Mouse (Mus musculus) thymus, postnatal 25 days (tissue): ENCODE measurements at regions not wholly inside any gene's neighbourhood (a gene's known extent, or its start where the extent isn't known, plus 50 kb on each side); places are given as distances from the start of the nearest gene placed in this dataset.

ENCODE experiments used
- DNase-seq: peaks from one replicate; pipeline ENCODE4 v3.0.0; 2022

- DNase-seq: no peak
These were observed 65.2 kb downstream of the Slc30a10 start for GRCm38 (mm10) chr1:185519811-185520210.

DNA sequence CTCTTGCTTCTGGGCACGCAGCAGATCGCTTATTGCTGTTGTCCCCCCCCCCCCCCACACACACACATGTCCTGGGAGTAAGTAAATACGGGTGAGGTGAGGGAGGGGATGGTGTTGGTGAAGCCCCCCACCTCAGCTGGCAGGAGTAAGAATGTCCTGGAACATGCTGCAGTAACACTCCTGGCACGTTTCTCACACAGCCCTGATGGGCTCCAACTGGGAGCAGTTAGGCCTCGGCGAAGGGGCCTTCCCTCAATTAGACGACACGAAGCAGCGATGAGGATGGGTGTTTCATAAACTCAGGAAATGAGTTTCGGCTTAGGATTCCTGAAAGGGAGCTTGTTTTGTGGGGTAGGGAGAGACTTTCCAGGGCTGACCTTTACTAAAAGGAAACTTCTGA, 69.4 kb downstream of the Slc30a10 start:
- DNase-seq: no peak

- DNase-seq: no peak
These were observed 78.8 kb downstream of the Slc30a10 start for GRCm38 (mm10) chr1:185533471-185533870.

GRCm38 (mm10) chr1:185534129-185534528, 79.5 kb downstream of the Slc30a10 start:
- DNase-seq: no peak

GRCm38 (mm10) chr1:185535321-185535720, 80.7 kb downstream of the Slc30a10 start:
- DNase-seq: no peak

DNA sequence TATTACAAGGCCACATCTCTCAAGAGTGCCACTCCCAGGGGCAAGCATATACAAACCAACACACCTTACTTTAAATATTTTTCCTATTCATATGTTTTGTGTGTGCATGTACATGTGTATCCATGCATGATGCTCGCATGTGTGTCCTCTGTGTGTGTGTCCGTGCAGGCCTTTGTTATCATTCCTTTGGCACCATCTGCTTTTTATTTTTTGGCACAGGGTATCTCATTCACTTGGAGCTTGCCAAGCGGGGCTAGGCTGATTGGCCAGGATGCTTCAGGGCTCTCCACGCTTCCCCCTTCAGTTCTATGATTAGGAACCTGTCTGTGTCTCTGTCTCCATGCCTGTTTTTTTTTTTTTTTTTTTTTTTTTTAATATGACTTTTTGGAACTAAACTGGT, 82.6 kb downstream of the Slc30a10 start:
- no peak for DNase-seq

DNA sequence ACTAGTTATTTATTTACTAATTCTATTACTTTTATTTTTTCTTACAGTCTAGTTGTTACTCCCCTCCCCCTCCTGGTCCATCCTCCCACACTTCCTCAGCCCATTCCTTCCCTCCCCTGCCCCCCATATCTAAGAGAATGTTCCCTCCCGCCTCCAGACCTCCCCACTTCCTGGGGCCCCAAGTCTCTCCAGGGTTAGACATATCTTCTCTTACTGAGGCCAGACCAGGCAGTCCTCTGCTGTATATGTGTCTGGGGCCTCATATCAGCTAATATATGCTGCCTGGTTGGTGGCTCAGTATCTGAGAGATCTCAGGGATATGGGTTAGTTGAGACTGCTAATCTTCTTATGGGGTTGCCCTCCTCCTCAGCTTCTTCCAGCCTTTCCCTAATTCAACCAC, 84.8 kb downstream of the Slc30a10 start:
- no peak for DNase-seq

DNA sequence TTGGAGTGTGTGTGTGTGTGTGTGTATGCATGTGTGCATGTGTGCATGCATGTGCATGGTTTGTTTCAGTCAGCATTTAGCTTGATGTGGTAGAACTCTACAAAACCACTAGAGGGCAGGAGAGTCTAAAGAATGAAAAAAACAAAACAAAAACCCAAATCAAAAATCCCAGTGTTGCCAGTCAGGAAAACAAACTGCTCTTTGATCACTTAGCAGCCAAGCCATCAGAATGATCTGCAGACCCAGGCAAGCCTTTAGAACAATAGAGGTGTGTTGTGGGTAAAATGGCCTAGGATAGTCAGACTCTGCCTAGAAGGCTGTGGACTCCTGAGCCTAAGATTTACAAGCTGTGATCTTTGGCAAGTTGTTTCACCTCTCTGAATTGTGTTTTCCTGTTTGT, 91.7 kb downstream of the Slc30a10 start:
- no peak for DNase-seq

- no peak for DNase-seq
These were observed 118.3 kb downstream of the Slc30a10 start for GRCm38 (mm10) chr1:185572761-185573530.

- no peak for DNase-seq
These were observed 120.3 kb downstream of the Slc30a10 start for GRCm38 (mm10) chr1:185574978-185575377.

DNA sequence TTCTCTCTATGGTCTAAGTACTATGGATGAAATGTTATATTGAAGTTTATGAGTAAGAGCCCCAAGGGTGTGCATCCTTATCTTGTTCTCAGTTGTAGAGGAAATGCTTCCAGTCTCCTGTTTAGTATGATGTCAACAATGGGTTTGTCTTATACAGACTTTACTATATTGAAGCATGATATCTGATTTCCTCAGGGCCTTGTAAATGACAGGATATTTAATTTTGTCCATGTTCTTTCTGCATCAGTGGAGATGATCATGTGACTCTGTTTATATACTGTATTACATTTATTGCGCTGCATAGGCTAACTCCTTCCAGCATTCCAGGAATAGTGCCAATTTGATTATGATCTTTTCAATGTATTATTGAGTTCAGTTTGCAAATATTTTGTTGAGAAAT, 125.2 kb downstream of the Slc30a10 start:
- no peak for DNase-seq

- DNase-seq: no peak
These were observed 130.7 kb downstream of the Slc30a10 start for GRCm38 (mm10) chr1:185585191-185585870.

- no peak for DNase-seq
These were observed 133.2 kb downstream of the Slc30a10 start for GRCm38 (mm10) chr1:185587671-185588347.

DNA sequence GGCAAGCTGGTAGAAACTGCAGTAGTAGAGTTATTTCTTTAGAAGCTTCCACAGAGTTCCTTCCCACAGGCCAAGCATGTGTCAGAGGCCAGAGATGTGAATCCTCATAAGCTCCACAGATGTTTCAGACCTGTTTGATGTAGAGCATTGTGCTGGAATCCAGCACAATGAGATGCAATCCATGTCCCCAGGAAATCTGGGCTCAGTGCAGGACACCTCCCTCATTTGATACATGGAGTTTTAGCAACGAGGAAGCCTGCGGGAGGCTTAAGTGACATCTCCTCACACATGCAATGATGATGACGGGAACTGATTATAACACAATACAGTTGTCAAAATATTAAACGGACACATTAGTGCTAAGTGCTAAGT, 133.7 kb downstream of the Slc30a10 start:
- DNase-seq: no peak

GRCm38 (mm10) chr1:185596815-185597214, 142.2 kb downstream of the Slc30a10 start:
- DNase-seq: no peak

GRCm38 (mm10) chr1:185598514-185598913, 143.9 kb downstream of the Slc30a10 start:
- DNase-seq: no peak

GRCm38 (mm10) chr1:185601166-185601565, 146.5 kb downstream of the Slc30a10 start:
- no peak for DNase-seq

DNA sequence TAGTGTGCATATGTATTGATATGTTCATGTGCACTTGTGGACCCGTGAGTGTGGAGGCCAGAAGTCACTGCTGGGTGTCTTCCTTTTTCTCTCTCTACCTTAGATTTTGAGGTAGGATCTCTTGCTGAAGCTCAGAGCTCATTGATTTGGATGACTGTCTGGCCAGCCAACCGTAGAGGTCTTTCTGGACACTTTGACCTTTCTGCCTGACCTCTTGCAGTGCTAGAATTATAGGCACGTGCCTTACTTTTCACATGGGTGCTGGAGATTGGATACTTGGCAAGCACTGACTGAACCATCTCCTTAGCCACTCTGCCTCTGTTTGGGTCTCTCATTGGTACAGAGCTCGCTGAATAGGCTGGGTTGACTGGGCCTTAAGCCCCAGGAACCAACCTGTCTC, 151.3 kb downstream of the Slc30a10 start:
- DNase-seq: no peak

DNA sequence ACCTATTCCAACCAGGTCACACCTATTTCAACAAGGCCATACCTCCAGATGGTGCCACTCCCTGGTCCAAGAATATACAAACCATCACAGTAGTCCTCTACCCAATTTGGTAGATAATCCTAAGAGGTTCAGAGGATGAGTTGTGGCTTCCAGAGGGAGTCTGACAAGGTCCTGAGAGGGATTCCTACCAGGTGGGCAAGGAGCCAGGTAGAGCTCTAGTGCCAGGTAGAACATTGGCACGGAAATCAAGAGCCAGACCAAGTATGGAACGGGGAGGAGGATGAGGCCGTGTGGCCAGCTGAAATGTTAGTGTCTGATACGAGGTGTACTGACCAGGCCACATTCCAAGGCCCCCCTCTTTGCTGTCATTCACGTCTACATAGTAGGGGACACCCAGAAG, 153.0 kb downstream of the Slc30a10 start:
- DNase-seq: no peak

DNA sequence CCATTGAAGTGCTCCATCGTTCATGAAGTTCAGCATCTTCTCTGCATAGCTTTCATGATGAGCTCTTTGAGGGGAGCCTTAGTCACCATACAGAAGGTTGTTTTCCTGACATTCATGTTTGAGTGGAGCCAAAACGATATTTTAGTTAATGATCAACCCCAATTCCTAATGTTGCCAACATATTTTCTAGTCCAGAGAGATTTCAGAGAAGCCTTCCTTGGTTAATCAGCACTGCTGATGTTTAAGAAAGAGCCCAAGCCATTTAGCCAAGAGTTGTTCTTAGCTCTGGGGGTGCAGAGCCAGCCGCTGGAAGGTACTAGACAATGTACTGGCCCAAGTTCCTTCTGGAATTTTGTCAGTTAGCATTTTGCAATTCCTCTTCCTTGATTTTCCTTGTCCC, 153.8 kb downstream of the Slc30a10 start:
- no peak for DNase-seq

GRCm38 (mm10) chr1:185610586-185610985, 155.9 kb downstream of the Slc30a10 start:
- no peak for DNase-seq

DNA sequence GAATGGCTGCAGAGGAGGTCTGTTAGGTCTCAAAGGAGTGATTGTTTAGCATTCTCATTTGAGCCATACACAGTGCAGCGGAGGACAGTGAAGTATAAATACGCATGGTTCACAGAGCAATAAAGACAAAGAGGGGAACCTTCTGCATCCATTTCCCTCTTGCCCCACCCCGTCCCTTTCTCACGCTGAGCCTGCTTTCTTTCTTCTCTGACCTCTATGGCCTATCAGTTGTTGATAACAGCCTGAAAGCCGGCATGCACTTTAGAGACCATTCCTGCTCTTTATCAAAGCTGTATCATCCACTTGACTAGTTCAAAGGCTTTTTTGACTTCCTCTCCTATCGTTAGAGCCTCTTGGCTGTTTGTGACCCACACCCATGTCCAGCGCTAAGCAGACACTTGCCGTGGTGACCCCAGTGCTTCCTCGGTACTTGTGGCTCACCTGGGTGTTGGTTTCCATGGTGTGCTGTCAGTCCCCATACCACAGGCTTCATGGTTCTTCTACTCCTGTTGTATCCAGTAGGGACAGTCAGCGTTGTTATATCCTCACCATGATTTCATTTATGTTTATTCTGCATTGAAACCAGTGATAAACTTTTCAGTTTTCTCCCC, 161.3 kb downstream of the Slc30a10 start:
- no peak for DNase-seq

- DNase-seq: no peak
These were observed 163.0 kb downstream of the Slc30a10 start for GRCm38 (mm10) chr1:185617691-185618090.

- no peak for DNase-seq
These were observed 164.4 kb downstream of the Slc30a10 start for GRCm38 (mm10) chr1:185619011-185619410.
